Mouse (Mus musculus) midbrain, embryonic 10.5 days (tissue): Measurements from ENCODE around the gene Fam186a. TPM values are rescaled to one million over a fixed set of nuclear protein-coding genes. Genes with fewer than 3 reads are reported as not detected.
"Not testable (repeated sequence)": the region's sequence is repeated elsewhere in the genome, so short reads cannot be mapped to it uniquely, and the experiment has no call there.

Experiments used
- DNase-seq: peaks from one replicate; pipeline ENCODE4 v3.0.0-alpha.2; 2017; ENCODE audit warnings: low spot score
- H3K27ac ChIP-seq: fragments of 300-500 bp; sonication (generic); replicated peaks from 2 replicates; pipeline ENCODE4 v1.5.1; 2016; ENCODE audit warnings: mild to moderate bottlenecking
- H3K27me3 ChIP-seq: fragments of 300-500 bp; sonication (generic); 2 replicates; pipeline ENCODE4 v1.6.1; 2016; ENCODE audit warnings: low read depth, mild to moderate bottlenecking; ENCODE audit not compliant: poor library complexity, severe bottlenecking
- H3K36me3 ChIP-seq: fragments of 300-500 bp; sonication (generic); 2 replicates; pipeline ENCODE4 v1.6.1; 2016; ENCODE audit warnings: mild to moderate bottlenecking, moderate library complexity
- H3K4me1 ChIP-seq: fragments of 300-500 bp; sonication (generic); 2 replicates; pipeline ENCODE4 v1.6.1; 2016
- H3K4me3 ChIP-seq: fragments of 300-500 bp; sonication (generic); 2 replicates; pipeline ENCODE4 v1.5.1; 2016; ENCODE audit warnings: mild to moderate bottlenecking, moderate library complexity
- H3K9me3 ChIP-seq: fragments of 300-500 bp; sonication (generic); replicated peaks from 2 replicates; pipeline ENCODE4 v1.6.1; 2016; ENCODE audit warnings: mild to moderate bottlenecking
- WGBS: fragments of 180-500 bp; shearing (Covaris S2); methylation state at CpG from one replicate; pipeline ENCODE4 v1.1.7; 2016; 5-methylcytosine and 5-hydroxymethylcytosine counted together
- polyA plus RNA-seq: library from polyadenylated mRNA; unstranded; fragments of >200 nt; fragmentation: Nextera tagmentation; extraction: Ambion mirVana; gene quantifications from 2 replicates; pipeline ENCODE4 v1.2.1, GENCODE M21; 2016

Gene Fam186a
- polyA plus RNA-seq, 1 experiment from 2014 or later: not detected

DNA sequence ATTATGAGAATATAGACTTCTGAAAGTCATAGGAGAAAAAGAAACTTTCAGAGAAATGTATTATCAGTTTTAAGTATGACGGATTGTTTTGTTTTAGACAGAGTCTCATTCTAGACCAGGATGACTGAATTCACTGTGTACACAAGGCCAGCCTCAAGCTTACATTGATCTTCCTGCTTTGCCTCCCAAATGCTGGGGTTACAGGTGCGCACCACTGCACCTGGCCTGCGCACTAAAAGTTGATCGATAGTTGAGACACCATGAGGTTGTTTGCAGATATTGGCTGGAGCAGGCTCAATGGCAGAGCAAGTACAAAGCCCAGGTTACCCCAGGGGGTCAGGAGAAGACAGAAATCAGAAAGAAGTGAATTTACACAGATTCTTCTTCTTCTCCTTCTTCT is 55.1 kb downstream of the Fam186a start:
- H3K4me3 ChIP-seq: no peak overlapping the region
- no peaks in the 10 kb centered on the region for H3K27me3 ChIP-seq
- no peaks in the 10 kb centered on the region for H3K36me3 ChIP-seq
- H3K9me3 ChIP-seq: no peaks in the 10 kb centered on the region
- 0 out of 2 replicates have a peak, but pooled peaks cover 3% of the 10 kb centered on the region for H3K4me1 ChIP-seq
- DNase-seq: no peak
- WGBS: 93% methylated on average over 4 of the region's 4 CpGs
- no peak overlapping the region for H3K27ac ChIP-seq

- WGBS: 41% methylated on average over 14 of the region's 14 CpGs
- H3K4me1 ChIP-seq, H3K27me3 ChIP-seq, H3K36me3 ChIP-seq, H3K4me3 ChIP-seq, H3K27ac ChIP-seq, H3K9me3 ChIP-seq: not testable (repeated sequence)
- DNase-seq: peak; percentile 27
Measured at GRCm38 (mm10) chr15:99909339-99909996, 57.4 kb downstream of the Fam186a start.

GRCm38 (mm10) chr15:99907514-99907913 is 59.3 kb downstream of the Fam186a start:
- Histone ChIP-seq H3K36me3 (no peaks in the 10 kb centered on the region), H3K27me3 (no peaks in the 10 kb centered on the region), H3K9me3 (no peaks in the 10 kb centered on the region), H3K4me1 (0 out of 2 replicates have a peak, but pooled peaks cover 9% of the 10 kb centered on the region), H3K27ac (no peak overlapping the region), H3K4me3 (no peak overlapping the region)
- DNase-seq: no peak
- 85% methylated on average over 1 of the region's 1 CpGs for WGBS

- 0 out of 2 replicates have a peak, but pooled peaks cover 9% of the 10 kb centered on the region for H3K4me1 ChIP-seq
- H3K27ac ChIP-seq: no peak overlapping the region
- no peaks in the 10 kb centered on the region for H3K36me3 ChIP-seq
- no peak for DNase-seq
- H3K4me3 ChIP-seq: no peak overlapping the region
- no peaks in the 10 kb centered on the region for H3K27me3 ChIP-seq
- 93% methylated on average over 4 of the region's 4 CpGs for WGBS
- no peaks in the 10 kb centered on the region for H3K9me3 ChIP-seq
Measured at GRCm38 (mm10) chr15:99907041-99907440, 59.8 kb downstream of the Fam186a start.

DNA sequence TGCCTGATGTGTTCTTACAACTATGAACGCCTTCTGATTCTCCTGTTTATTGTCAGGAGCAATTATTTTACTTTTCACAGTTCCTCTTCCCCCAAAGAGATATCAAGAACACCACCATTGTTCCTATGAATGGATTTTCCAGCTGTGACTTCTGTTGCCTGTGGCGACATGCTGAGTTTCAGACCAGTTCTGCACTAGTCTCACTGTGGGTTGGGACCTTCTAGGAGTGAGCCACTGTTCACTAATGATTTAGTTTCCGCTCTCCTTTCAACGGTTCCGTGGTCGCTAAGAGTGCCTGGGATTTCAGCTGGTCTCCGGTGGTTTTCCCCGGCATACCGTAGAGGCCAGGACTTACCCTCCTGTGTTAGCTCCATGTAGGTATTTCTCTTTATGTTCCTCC is 62.0 kb downstream of the Fam186a start:
- Histone ChIP-seq H3K27ac (no peak overlapping the region), H3K4me3 (no peak overlapping the region), H3K36me3 (no peaks in the 10 kb centered on the region), H3K9me3 (no peaks in the 10 kb centered on the region), H3K27me3 (no peaks in the 10 kb centered on the region), H3K4me1 (0 out of 2 replicates have a peak, but pooled peaks cover 9% of the 10 kb centered on the region)
- WGBS: 83% methylated on average over 9 of the region's 9 CpGs
- DNase-seq: no peak

- no peaks in the 10 kb centered on the region for H3K36me3 ChIP-seq
- 14% methylated on average over 4 of the region's 4 CpGs for WGBS
- H3K27ac ChIP-seq: no peak overlapping the region
- DNase-seq: peak; percentile 63
- H3K4me1 ChIP-seq: 0 out of 2 replicates have a peak, but pooled peaks cover 8% of the 10 kb centered on the region
- no peak overlapping the region for H3K4me3 ChIP-seq
- no peaks in the 10 kb centered on the region for H3K27me3 ChIP-seq
- H3K9me3 ChIP-seq: no peaks in the 10 kb centered on the region; the same call in 1 of the 2 replicates
Measured at GRCm38 (mm10) chr15:99904333-99904732, 62.5 kb downstream of the Fam186a start.

DNA sequence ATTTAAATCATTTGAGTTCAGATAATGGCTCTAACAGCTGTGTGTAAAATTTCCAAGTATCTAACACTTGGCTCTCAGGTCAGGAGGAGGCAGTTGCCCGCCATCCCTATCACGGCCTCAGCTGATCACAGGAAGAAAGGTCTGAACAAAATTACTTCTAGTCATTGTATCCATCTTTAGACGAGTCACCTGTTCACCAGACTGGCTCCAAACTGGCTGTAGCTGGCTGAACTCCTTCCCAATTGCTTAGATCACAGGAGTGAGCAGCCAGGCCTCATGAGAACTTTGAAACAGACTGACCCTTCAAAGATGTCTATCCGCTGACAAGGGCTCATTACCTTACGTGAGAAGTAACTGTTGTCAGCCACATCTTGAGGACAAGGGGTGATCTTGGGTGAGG is 63.6 kb downstream of the Fam186a start:
- H3K4me3 ChIP-seq: no peak overlapping the region
- H3K4me1 ChIP-seq: 0 out of 2 replicates have a peak, but pooled peaks cover 6% of the 10 kb centered on the region
- H3K27me3 ChIP-seq: no peaks in the 10 kb centered on the region
- DNase-seq: no peak
- no peaks in the 10 kb centered on the region; the same call in 1 of the 2 replicates for H3K9me3 ChIP-seq
- no peak overlapping the region for H3K27ac ChIP-seq
- no peaks in the 10 kb centered on the region for H3K36me3 ChIP-seq
- 93% methylated on average over 5 of the region's 5 CpGs for WGBS

- DNase-seq: no peak
- 0 out of 2 replicates have a peak, but pooled peaks cover 6% of the 10 kb centered on the region for H3K4me1 ChIP-seq
- no peaks in the 10 kb centered on the region for H3K36me3 ChIP-seq
- no peak overlapping the region for H3K4me3 ChIP-seq
- WGBS: 89% methylated on average over 5 of the region's 5 CpGs
- H3K27me3 ChIP-seq: no peaks in the 10 kb centered on the region
- no peak overlapping the region for H3K27ac ChIP-seq
- H3K9me3 ChIP-seq: no peaks in the 10 kb centered on the region; the same call in 1 of the 2 replicates
Measured at GRCm38 (mm10) chr15:99902786-99903185, 64.1 kb downstream of the Fam186a start.

DNA sequence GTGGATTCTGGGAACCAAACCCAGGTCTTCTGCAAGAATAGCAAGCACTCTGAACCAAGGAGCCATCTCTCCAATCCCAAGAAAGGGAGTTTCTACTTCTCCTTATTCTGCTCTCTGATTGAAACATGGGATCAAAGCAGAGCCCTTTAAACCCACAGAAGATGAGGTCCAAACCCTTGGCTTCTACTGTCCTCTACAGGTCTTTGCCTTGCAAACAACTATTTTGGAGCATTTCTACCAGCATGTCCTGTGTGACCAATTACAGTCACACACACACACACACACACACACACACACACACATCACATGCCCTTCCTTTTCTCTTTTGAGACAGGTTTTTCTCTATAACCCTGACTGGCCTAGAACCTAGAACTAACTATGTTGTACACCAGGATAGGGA is 70.2 kb downstream of the Fam186a start:
- H3K4me1 ChIP-seq: peaks cover 7% of the 10 kb centered on the region; the same call in 1 of the 2 replicates
- no peak overlapping the region for H3K4me3 ChIP-seq
- no peaks in the 10 kb centered on the region; the same call in 1 of the 2 replicates for H3K9me3 ChIP-seq
- no peak for DNase-seq
- H3K36me3 ChIP-seq: no peaks in the 10 kb centered on the region
- no peaks in the 10 kb centered on the region for H3K27me3 ChIP-seq
- no peak overlapping the region for H3K27ac ChIP-seq

DNA sequence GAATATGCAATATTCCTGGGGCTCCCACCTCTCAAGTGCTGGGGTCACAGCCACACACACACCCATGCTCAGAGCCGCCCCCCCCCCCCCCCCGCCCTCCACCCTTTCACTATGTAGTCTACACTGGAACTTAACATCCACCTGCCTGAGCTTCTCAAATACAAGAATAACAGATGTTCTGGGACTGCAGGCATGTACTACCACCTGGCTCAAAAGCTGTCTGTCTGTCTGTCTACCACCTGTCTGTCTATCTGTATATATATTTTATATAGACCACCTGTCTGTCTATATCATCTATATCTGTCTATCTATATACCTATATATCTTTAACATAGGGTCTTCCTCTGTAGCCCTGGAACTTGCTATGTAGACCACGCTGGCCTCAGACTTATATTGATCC is 75.5 kb downstream of the Fam186a start:
- Histone ChIP-seq H3K36me3 (no peaks in the 10 kb centered on the region), H3K27ac (no peak overlapping the region), H3K4me3 (no peak overlapping the region), H3K9me3 (no peaks in the 10 kb centered on the region), H3K27me3 (no peaks in the 10 kb centered on the region), H3K4me1 (no peaks in the 10 kb centered on the region)
- WGBS: 75% methylated on average over 3 of the region's 3 CpGs
- no peak for DNase-seq

DNA sequence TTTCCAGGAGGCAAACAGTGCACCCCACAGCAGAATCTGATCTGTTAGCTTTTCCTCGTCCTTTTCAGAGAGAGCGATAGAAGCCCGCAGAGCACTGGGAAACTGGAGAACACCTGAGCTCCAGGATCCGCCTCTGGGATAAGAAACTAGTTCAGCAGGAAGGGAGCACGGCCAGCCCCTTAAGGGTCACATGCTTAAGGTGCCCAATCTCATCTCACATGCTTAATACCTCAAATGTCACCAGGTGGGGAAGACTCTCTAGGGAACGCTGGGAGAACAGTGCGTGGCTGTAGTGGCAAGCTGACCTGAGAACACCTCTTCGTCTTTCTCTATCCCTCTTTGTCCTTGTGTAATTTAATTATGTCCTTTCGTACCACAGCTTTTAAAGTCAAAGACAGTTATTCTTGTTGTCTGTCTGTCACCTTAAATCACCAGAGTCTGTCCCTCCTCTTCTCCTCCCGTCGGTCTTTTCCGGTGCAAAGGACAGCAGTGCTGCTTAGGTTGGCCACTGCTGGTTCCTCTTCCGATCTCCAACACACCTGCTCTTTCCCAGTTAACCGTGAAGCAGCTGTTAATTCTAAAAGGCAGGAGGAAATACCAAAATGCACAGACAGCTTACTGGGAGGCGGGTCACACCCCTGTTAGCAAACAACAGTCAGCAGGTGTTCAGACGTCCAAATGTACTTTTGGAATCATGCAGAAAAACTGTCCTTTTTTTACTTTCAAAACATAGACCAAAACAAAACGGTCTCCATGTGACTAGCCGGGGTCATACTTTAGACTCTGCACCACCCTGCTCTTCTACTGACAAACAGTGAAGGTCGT is 76.2 kb downstream of the Fam186a start:
- no peaks in the 10 kb centered on the region for H3K27me3 ChIP-seq
- DNase-seq: no peak
- H3K4me3 ChIP-seq: no peak overlapping the region
- 60% methylated on average over 19 of the region's 19 CpGs for WGBS
- no peaks in the 10 kb centered on the region for H3K36me3 ChIP-seq
- H3K4me1 ChIP-seq: no peaks in the 10 kb centered on the region
- H3K9me3 ChIP-seq: no peaks in the 10 kb centered on the region
- H3K27ac ChIP-seq: no peak overlapping the region

GRCm38 (mm10) chr15:99889275-99889874 is 77.5 kb downstream of the Fam186a start:
- Histone ChIP-seq H3K27me3 (no peaks in the 10 kb centered on the region), H3K4me3 (no peak overlapping the region), H3K4me1 (no peaks in the 10 kb centered on the region), H3K27ac (no peak overlapping the region), H3K9me3 (no peaks in the 10 kb centered on the region), H3K36me3 (no peaks in the 10 kb centered on the region)
- 74% methylated on average over 8 of the region's 8 CpGs for WGBS
- no peak for DNase-seq

GRCm38 (mm10) chr15:99887130-99887529 is 79.7 kb downstream of the Fam186a start:
- H3K36me3 ChIP-seq, DNase-seq, H3K4me1 ChIP-seq, H3K4me3 ChIP-seq, H3K27me3 ChIP-seq, H3K9me3 ChIP-seq, H3K27ac ChIP-seq: not testable (repeated sequence)
- WGBS: 95% methylated on average over 2 of the region's 2 CpGs
